Mouse (Mus musculus) MEL (cell line): ENCODE measurements around the gene Tcf15. TPM values are rescaled to one million over a fixed set of nuclear protein-coding genes. Genes with fewer than 3 reads are reported as not detected.

Source experiments
- DNase-seq: peaks from one replicate; pipeline ENCODE4 v3.0.0; 2011; ENCODE audit warnings: low read depth, low spot score
- H3K27ac ChIP-seq: 2 replicates; pipeline ENCODE4 v1.5.1; 2012; ENCODE audit warnings: low read depth, mild to moderate bottlenecking, control low read depth, low read length, moderate library complexity; ENCODE audit not compliant: control insufficient read depth
- H3K27me3 ChIP-seq, 2 experiments: fragments of 150-350 bp in 1 of 2; sonication (generic) in 1 of 2; 2 replicates each; pipeline ENCODE4 v1.6.1; 2012; ENCODE audit warnings: low read length in 2 of 2, mild to moderate bottlenecking in 2 of 2, improper control_type of control experiment in 1 of 2, moderate library complexity in 1 of 2; ENCODE audit not compliant: insufficient read depth in 2 of 2, control insufficient read depth in 1 of 2
- H3K36me3 ChIP-seq, 2 experiments: 2 replicates each; pipeline ENCODE4 v1.6.1; 2012 to 2014; ENCODE audit warnings: low read length in 2 of 2, improper control_type of control experiment in 1 of 2, inconsistent platforms in 1 of 2, mild to moderate bottlenecking in 1 of 2; ENCODE audit not compliant: insufficient read depth in 2 of 2, control insufficient read depth in 1 of 2
- H3K4me1 ChIP-seq, 2 experiments: fragments of 150-350 bp in 1 of 2; sonication (generic) in 1 of 2; 2 replicates each; pipeline ENCODE4 v1.6.1; 2012; ENCODE audit warnings: low read length in 2 of 2, improper control_type of control experiment in 1 of 2, mild to moderate bottlenecking in 1 of 2; ENCODE audit not compliant: insufficient read depth in 2 of 2, control insufficient read depth in 1 of 2
- H3K4me3 ChIP-seq, 2 experiments: fragments of 150-350 bp in 1 of 2; sonication (generic) in 1 of 2; 2 replicates each; pipeline ENCODE4 v1.5.1; 2012; ENCODE audit warnings: low read depth in 2 of 2, low read length in 2 of 2, mild to moderate bottlenecking in 2 of 2, moderate library complexity in 2 of 2, control low read depth in 1 of 2, improper control_type of control experiment in 1 of 2; ENCODE audit not compliant: control insufficient read depth in 1 of 2, insufficient read depth in 1 of 2
- H3K79me2 ChIP-seq: 2 replicates; pipeline ENCODE4 v1.6.1; 2012; ENCODE audit warnings: mild to moderate bottlenecking, low read length, moderate library complexity; ENCODE audit not compliant: control insufficient read depth, poor library complexity, insufficient read depth
- H3K9ac ChIP-seq: 2 replicates; pipeline ENCODE4 v1.6.1; 2012; ENCODE audit warnings: low read depth, mild to moderate bottlenecking, control low read depth, low read length, moderate library complexity; ENCODE audit not compliant: control insufficient read depth, poor library complexity, severe bottlenecking
- H3K9me3 ChIP-seq: fragments of 150-350 bp; sonication (generic); replicated peaks from 2 replicates; pipeline ENCODE4 v1.6.1; 2012; ENCODE audit warnings: mild to moderate bottlenecking, low read length, improper control_type of control experiment, moderate library complexity; ENCODE audit not compliant: insufficient read depth
- CHD2 ChIP-seq: IDR thresholded peaks from 2 replicates; pipeline ENCODE4 v1.6.1; 2011; ENCODE audit warnings: low read length, improper control_type of control experiment
- CTCF ChIP-seq, 3 experiments: IDR thresholded peaks in 2 of 3; conservative IDR thresholded peaks in 1 of 3; 2 replicates each; pipeline ENCODE4 v1.5.1; 2011 to 2012; ENCODE audit warnings: low read length in 3 of 3, low read depth in 2 of 3, mild to moderate bottlenecking in 2 of 3, improper control_type of control experiment in 1 of 3, inconsistent platforms in 1 of 3, mixed read lengths in 1 of 3, moderate library complexity in 1 of 3; ENCODE audit not compliant: control insufficient read depth in 1 of 3, insufficient read depth in 1 of 3, poor library complexity in 1 of 3, severe bottlenecking in 1 of 3
- ETS1 ChIP-seq: IDR thresholded peaks from 2 replicates; pipeline ENCODE4 v1.6.1; 2012; ENCODE audit warnings: low read depth, mild to moderate bottlenecking, inconsistent platforms, low read length, improper control_type of control experiment, moderate library complexity
- GABPA ChIP-seq: IDR thresholded peaks from 2 replicates; pipeline ENCODE4 v1.6.1; 2012; ENCODE audit warnings: low read depth, mild to moderate bottlenecking, inconsistent platforms, low read length, improper control_type of control experiment, moderate library complexity
- JUND ChIP-seq: IDR thresholded peaks from 2 replicates; pipeline ENCODE4 v1.6.1; 2011; ENCODE audit warnings: low read depth, mild to moderate bottlenecking, improper control_type of control experiment, low read length
- KAT2A ChIP-seq: conservative IDR thresholded peaks from 2 replicates; pipeline ENCODE4 v1.6.1; 2012; ENCODE audit warnings: low read depth, low read length, improper control_type of control experiment, inconsistent platforms
- MEF2A ChIP-seq: IDR thresholded peaks from 2 replicates; pipeline ENCODE4 v1.6.1; 2014; ENCODE audit warnings: low read depth, mild to moderate bottlenecking, inconsistent platforms, low read length, improper control_type of control experiment; ENCODE audit not compliant: poor library complexity, insufficient replicate concordance, severe bottlenecking; ENCODE audit errors: extremely low read depth
- MXI1 ChIP-seq: IDR thresholded peaks from 2 replicates; pipeline ENCODE4 v1.6.1; 2011; ENCODE audit warnings: mild to moderate bottlenecking, low read depth, low read length, improper control_type of control experiment
- MYC ChIP-seq: IDR thresholded peaks from 2 replicates; pipeline ENCODE4 v1.6.1; 2011; ENCODE audit warnings: low read depth, mild to moderate bottlenecking, low read length, improper control_type of control experiment, moderate library complexity
- NELFE ChIP-seq: IDR thresholded peaks from 2 replicates; pipeline ENCODE4 v1.6.1; 2011; ENCODE audit warnings: low read depth, low read length, improper control_type of control experiment
- NRF1 ChIP-seq: IDR thresholded peaks from 2 replicates; pipeline ENCODE4 v1.6.1; 2014; ENCODE audit warnings: low read depth, mild to moderate bottlenecking, inconsistent platforms, low read length, improper control_type of control experiment, moderate library complexity; ENCODE audit not compliant: poor library complexity, insufficient read depth, severe bottlenecking
- POLR2A ChIP-seq, 2 experiments: IDR thresholded peaks; 2 replicates each; pipeline ENCODE4 v1.6.1; 2011 to 2012; ENCODE audit warnings: low read length in 2 of 2, mild to moderate bottlenecking in 2 of 2, control low read depth in 1 of 2, improper control_type of control experiment in 1 of 2, low read depth in 1 of 2, moderate library complexity in 1 of 2; ENCODE audit not compliant: control insufficient read depth in 1 of 2, insufficient read depth in 1 of 2, poor library complexity in 1 of 2
- RCOR1 ChIP-seq: IDR thresholded peaks from 2 replicates; pipeline ENCODE4 v1.6.1; 2012; ENCODE audit warnings: low read depth, mild to moderate bottlenecking, inconsistent platforms, low read length, improper control_type of control experiment
- SIN3A ChIP-seq: IDR thresholded peaks from 2 replicates; pipeline ENCODE4 v1.6.1; 2012; ENCODE audit warnings: low read length, improper control_type of control experiment, inconsistent platforms
- TBP ChIP-seq: IDR thresholded peaks from 2 replicates; pipeline ENCODE4 v1.8.0; 2011; ENCODE audit warnings: low read depth, low read length, improper control_type of control experiment
- USF1 ChIP-seq: IDR thresholded peaks from 2 replicates; pipeline ENCODE4 v1.6.1; 2014; ENCODE audit warnings: low read depth, mild to moderate bottlenecking, inconsistent platforms, low read length, improper control_type of control experiment, moderate library complexity
- USF2 ChIP-seq, 2 experiments: IDR thresholded peaks; 2 replicates each; pipeline ENCODE4 v1.6.1; 2011 to 2012; ENCODE audit warnings: improper control_type of control experiment in 2 of 2, low read length in 2 of 2, borderline replicate concordance in 1 of 2, inconsistent platforms in 1 of 2, low read depth in 1 of 2, mild to moderate bottlenecking in 1 of 2; ENCODE audit not compliant: insufficient read depth in 1 of 2
- ZC3H11A ChIP-seq: IDR thresholded peaks from 2 replicates; pipeline ENCODE4 v1.6.1; 2012; ENCODE audit warnings: low read depth, mild to moderate bottlenecking, inconsistent platforms, low read length, improper control_type of control experiment
- ZKSCAN1 ChIP-seq: IDR thresholded peaks from 2 replicates; pipeline ENCODE4 v1.6.1; 2012; ENCODE audit warnings: low read depth, mild to moderate bottlenecking, inconsistent platforms, low read length, improper control_type of control experiment, moderate library complexity
- polyA plus RNA-seq, 2 experiments: library from polyadenylated mRNA; stranded (reverse) in 1 of 2; unstranded in 1 of 2; fragments of >175 nt in 1 of 2; fragments of >200 nt in 1 of 2; gene quantifications; 2 replicates each; pipeline versions ENCODE4 v1.2.1 to v1.2.4; 2012; ENCODE audit warnings: low replicate concordance in 2 of 2, low read depth in 1 of 2; ENCODE audit not compliant: insufficient read length in 2 of 2, insufficient read depth in 1 of 2, missing spikeins in 1 of 2
- total RNA-seq: library from RNA; depleted of rRNA; stranded (reverse); fragments of 300-350 nt; gene quantifications from 2 replicates; pipeline ENCODE4 v1.2.3, GENCODE M21; 2012

The Tcf15 gene
- total and polyA plus RNA-seq, 3 experiments, result not detected

DNA sequence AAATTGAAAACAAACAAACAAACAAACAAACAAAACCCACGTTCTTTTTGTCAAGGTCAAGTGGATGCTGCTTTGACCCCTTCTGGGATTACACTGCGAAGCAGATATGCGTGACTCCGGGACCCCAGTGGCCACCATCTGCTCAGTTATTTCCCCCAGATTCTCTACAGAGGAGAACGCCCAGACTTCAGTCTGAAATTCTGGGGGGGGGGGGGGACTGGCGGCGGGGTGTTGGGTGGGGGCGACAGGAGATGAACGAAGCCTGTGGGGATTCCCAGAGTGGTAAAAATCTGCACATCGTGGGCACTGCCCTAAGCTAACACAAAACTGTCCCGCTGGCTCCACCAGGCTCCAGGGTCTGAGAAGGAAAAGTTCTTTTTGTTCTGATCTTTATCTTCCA lies 790 bp upstream of the Tcf15 start:
- Histone ChIP-seq H3K79me2 (no peaks in the 10 kb centered on the region), H3K36me3 (no peaks in the 10 kb centered on the region), H3K4me1 (no peaks in the 10 kb centered on the region), H3K27me3 (no peaks in the 10 kb centered on the region), H3K4me3 (no peak overlapping the region), H3K9ac (no peak overlapping the region), H3K9me3 (no peaks in the 10 kb centered on the region), H3K27ac (no peak overlapping the region)
- TF ChIP-seq NRF1 (no peak), NELFE (no peak), MYC (no peak), TBP (no peak), ZKSCAN1 (no peak), CHD2 (no peak), CTCF (IDR thresholded peaks at IDR 0.05 in 2 of 3, conservative IDR thresholded peaks at IDR 0.05 in 1 of 3; ENCODE audit: control insufficient read depth in 1 of 3, insufficient read depth in 1 of 3, low read depth in 2 of 3, low read length in 3 of 3, poor library complexity in 1 of 3, severe bottlenecking in 1 of 3) (no peak), USF2 (IDR thresholded peaks at IDR 0.05; ENCODE audit: borderline replicate concordance in 1 of 2, insufficient read depth in 1 of 2, low read depth in 1 of 2, low read length in 2 of 2) (no peak), ZC3H11A (no peak), MEF2A (no peak), JUND (no peak), SIN3A (no peak), ETS1 (no peak), USF1 (no peak), MXI1 (no peak), KAT2A (no peak), RCOR1 (no peak), GABPA (no peak)
- no peak for DNase-seq

DNA sequence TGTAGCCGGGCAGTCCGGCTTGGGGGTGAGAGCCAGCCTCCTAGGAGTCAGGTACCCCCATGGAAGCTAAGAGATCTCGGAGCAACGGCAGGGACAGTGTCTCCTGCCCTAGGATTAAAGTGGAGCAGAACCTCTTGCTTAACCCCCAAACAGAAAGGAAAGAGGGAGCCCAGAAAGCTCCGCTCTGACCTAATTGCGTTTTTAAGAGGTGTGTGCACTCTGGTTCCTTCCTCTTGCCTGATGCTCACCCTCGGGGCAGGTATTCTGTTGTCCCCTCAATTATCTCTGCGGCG lies 743 bp downstream of the Tcf15 start:
- Histone ChIP-seq H3K4me3 (no peak overlapping the region), H3K9ac (no peak overlapping the region), H3K9me3 (no peaks in the 10 kb centered on the region), H3K79me2 (no peaks in the 10 kb centered on the region), H3K36me3 (no peaks in the 10 kb centered on the region), H3K27me3 (no peaks in the 10 kb centered on the region), H3K4me1 (no peaks in the 10 kb centered on the region), H3K27ac (no peak overlapping the region)
- no peak for TF ChIP-seq ZKSCAN1
- TF ChIP-seq POLR2A (IDR thresholded peaks at IDR 0.05; ENCODE audit: control insufficient read depth in 1 of 2, insufficient read depth in 1 of 2, low read depth in 1 of 2, low read length in 2 of 2, poor library complexity in 1 of 2), result 0 out of 4 replicates have a peak, but pooled peaks of 1 of the 2 experiments have one; percentile 11
- DNase-seq, result no peak
